Mouse (Mus musculus): ENCODE measurements around the gene Capn8. TPM values are rescaled to one million over a fixed set of nuclear protein-coding genes. Genes with fewer than 3 reads are reported as not detected.

Gene Capn8
- polyA plus RNA-seq (2014; fragmentation: Nextera tagmentation; extraction: Ambion mirVana), result not detected in 2 replicates

DNA sequence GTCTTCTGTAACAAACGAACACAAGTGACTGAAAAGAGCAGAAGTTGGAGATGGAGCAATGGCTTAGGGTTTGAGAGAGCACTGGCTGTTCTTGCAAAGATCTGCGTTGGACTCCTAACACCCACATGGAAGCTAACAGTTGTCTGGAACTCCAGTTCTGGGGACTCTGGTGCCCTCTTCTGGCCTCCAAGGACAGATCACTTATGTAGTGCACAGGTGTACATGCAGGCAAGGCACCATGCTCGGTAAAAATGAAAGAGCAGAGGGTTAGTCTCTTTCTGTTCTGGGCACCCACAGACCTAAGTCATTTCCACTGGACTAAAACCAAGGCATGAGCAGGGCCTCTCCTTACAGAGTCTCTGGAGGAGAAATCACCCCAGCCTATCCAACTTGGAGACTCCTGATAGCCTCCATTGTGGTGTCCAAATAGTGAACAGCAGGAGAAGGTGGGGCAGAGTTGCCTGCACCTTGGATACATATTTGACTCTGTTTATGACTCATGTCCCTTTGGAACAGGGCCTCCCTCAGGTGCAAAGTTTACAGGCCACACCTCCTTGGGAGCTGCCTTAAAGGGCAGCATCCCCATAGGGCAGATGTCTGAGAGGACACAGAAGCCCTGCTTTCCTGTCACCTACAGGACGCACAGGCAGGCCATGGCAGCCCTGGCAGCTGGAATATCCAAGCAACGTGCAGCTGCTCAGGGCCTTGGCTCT is at the start of gene Capn8:
Capn8 (plus strand) TSS at position 600 of the 713 bp plus-strand sequence.
- no peak within 1 kb of the TSS for H3K27ac ChIP-seq (replicated peaks; ENCODE audit: low read depth, low read length)
- ATAC-seq (replicated peaks; ENCODE audit: insufficient number of reproducible peaks, low FRiP score, low TSS enrichment, low read depth) (no peak), DNase-seq (ENCODE audit: low spot score) (no peak)
- no peaks in the 10 kb centered on the region for H3K9me3 ChIP-seq (replicated peaks; ENCODE audit: control insufficient read depth, low read length)
- 76% methylated on average over 5 of the region's 5 CpGs for WGBS
- no peaks in the 10 kb centered on the region for H3K4me1 ChIP-seq (ENCODE audit: control insufficient read depth, insufficient read depth, low read length)
- no peaks in the 10 kb centered on the region for H3K27me3 ChIP-seq (ENCODE audit: control insufficient read depth, insufficient read depth, low read length)
- H3K9ac ChIP-seq (replicated peaks; ENCODE audit: low read length), result no peak within 1 kb of the TSS
- no peak within 1 kb of the TSS for H3K4me3 ChIP-seq (ENCODE audit: low read depth, low read length)
- H3K36me3 ChIP-seq (replicated peaks; ENCODE audit: control insufficient read depth, insufficient read depth, low read depth, low read length), result no peaks in the 10 kb centered on the region
- no peak within 1 kb of the TSS for H3K4me2 ChIP-seq (ENCODE audit: low read depth, low read length)

DNA sequence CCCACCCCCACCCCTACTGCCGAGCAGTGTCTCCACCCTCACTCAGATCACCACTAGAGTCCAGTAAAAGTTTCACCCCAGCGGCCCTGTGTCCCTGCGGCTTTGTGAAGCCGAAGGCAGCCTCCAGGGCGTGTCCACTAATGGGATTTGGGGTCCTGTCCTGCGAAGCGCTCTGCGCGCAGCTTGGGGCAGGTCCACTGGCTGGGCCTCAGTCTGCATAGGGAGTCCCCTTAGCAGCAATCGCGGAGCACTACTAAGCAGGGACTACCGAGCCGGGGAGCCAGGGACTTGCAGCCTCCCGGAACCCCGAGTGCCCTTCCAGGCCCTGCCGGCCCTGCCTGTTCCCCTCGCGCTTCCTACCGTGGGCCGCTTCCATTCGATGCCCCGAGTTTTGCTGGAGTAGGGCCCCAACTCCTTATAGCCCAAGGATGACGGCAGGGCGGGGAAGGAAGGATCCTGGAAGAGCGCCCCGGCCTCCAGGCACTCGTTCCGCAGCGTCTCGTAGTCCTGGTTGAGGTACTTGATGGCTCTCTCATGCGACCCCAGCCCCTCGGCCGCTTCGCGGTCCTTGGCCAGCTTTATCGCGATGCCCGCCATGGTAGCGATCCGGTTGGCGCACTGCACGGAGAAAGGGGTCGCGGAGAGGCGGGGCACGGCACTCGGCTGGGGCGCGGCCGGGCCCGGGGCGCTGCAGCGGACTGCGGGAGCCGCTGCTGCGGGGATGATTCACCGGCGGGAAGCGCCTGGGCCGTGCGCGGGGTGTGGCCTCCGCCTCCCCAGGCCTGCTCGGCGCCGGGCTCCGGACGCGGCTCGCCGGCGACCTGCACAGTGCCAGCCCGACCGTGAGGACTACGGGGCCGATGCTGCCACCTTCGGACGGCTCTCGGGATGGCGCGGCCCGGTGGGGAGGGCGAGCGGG is 47.8 kb upstream of the Capn8 start, which contains the start of gene Capn2:
Capn2 (minus strand) TSS at position 851 of the 919 bp plus-strand sequence.
- Histone ChIP-seq H3K27ac (replicated peaks; ENCODE audit: low read depth, low read length) (peak within 1 kb of the TSS; percentile 75), H3K9ac (replicated peaks; ENCODE audit: low read length) (peak within 1 kb of the TSS; percentile 95), H3K4me2 (ENCODE audit: low read depth, low read length) (peak within 1 kb of the TSS; percentile 73), H3K9me3 (replicated peaks; ENCODE audit: control insufficient read depth, low read length) (no peaks in the 10 kb centered on the region), H3K27me3 (ENCODE audit: control insufficient read depth, insufficient read depth, low read length) (no peaks in the 10 kb centered on the region), H3K36me3 (replicated peaks; ENCODE audit: control insufficient read depth, insufficient read depth, low read depth, low read length) (no peaks in the 10 kb centered on the region), H3K4me3 (ENCODE audit: low read depth, low read length) (peak within 1 kb of the TSS; percentile 83), H3K4me1 (ENCODE audit: control insufficient read depth, insufficient read depth, low read length) (no peaks in the 10 kb centered on the region; the same call in 1 of the 2 replicates)
- ATAC-seq (replicated peaks; ENCODE audit: insufficient number of reproducible peaks, low FRiP score, low TSS enrichment, low read depth) (peak; percentile 87), DNase-seq (ENCODE audit: low spot score) (peak; percentile 81)
- WGBS, result under 1% methylated on average over 82 of the region's 84 CpGs

DNA sequence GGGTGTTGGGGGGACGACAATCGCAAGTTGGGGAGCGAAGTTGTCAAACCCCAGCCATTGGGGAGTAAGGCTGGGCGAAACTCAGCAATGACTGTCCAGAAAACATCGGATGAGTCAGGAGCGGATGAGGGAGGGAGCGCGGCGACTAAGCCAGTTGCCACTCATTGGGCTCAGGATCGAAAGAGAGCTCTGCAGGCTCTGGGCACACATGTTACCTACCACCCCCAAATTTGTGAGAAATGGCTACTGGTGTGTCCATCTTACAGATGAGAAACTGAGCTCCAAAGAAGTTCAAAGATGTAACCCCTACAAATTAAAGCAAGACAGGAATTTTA is 47.2 kb upstream of the Capn8 start:
- Histone ChIP-seq H3K27ac (replicated peaks; ENCODE audit: low read depth, low read length) (no peak overlapping the region; the same call in 1 of the 2 replicates), H3K4me2 (ENCODE audit: low read depth, low read length) (peak overlapping the region; percentile 73), H3K4me3 (ENCODE audit: low read depth, low read length) (peak overlapping the region; percentile 83), H3K27me3 (ENCODE audit: control insufficient read depth, insufficient read depth, low read length) (no peaks in the 10 kb centered on the region), H3K4me1 (ENCODE audit: control insufficient read depth, insufficient read depth, low read length) (no peaks in the 10 kb centered on the region; the same call in 1 of the 2 replicates), H3K36me3 (replicated peaks; ENCODE audit: control insufficient read depth, insufficient read depth, low read depth, low read length) (no peaks in the 10 kb centered on the region), H3K9ac (replicated peaks; ENCODE audit: low read length) (peak overlapping the region; percentile 95), H3K9me3 (replicated peaks; ENCODE audit: control insufficient read depth, low read length) (no peaks in the 10 kb centered on the region)
- peak; percentile 37; the same call in 1 of the 2 replicates for ATAC-seq (replicated peaks; ENCODE audit: insufficient number of reproducible peaks, low FRiP score, low TSS enrichment, low read depth)
- DNase-seq (ENCODE audit: low spot score), result no peak
- 0% methylated on average over 10 of the region's 10 CpGs for WGBS

DNA sequence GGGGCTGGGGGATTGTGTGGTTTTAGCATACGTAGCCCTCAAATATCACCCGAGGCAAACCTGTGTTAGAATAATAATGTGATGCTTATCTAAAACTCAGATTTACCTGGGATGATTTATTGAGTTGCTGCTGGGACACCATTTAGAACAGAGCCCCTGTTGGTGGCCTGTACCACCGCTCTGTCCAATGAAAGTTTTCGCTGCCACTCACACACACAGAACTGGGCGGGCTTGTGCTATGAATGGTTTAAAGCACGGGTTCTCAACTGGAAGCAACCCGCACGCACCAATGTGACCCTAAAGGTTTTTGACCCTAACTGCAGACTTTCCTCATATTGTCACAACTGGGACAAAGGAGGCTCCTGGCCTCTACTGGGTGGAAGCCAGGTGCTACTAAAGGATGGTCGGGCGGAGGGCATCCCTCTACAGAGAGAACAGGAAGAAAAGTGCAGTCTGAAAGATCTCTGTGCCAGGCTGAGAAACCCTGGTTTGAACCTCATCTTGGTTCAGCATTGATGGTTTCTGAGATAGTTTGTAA is 46.6 kb upstream of the Capn8 start:
- peak; percentile 17 for DNase-seq (ENCODE audit: low spot score)
- no peaks in the 10 kb centered on the region for H3K9me3 ChIP-seq (replicated peaks; ENCODE audit: control insufficient read depth, low read length)
- H3K27ac ChIP-seq (replicated peaks; ENCODE audit: low read depth, low read length), result no peak overlapping the region
- ATAC-seq (replicated peaks; ENCODE audit: insufficient number of reproducible peaks, low FRiP score, low TSS enrichment, low read depth), result no peak
- WGBS, result 55% methylated on average over 10 of the region's 10 CpGs
- H3K4me1 ChIP-seq (ENCODE audit: control insufficient read depth, insufficient read depth, low read length), result no peaks in the 10 kb centered on the region; the same call in 1 of the 2 replicates
- H3K27me3 ChIP-seq (ENCODE audit: control insufficient read depth, insufficient read depth, low read length), result no peaks in the 10 kb centered on the region
- H3K9ac ChIP-seq (replicated peaks; ENCODE audit: low read length), result no peak overlapping the region
- no peak overlapping the region for H3K4me3 ChIP-seq (ENCODE audit: low read depth, low read length)
- no peaks in the 10 kb centered on the region for H3K36me3 ChIP-seq (replicated peaks; ENCODE audit: control insufficient read depth, insufficient read depth, low read depth, low read length)
- no peak overlapping the region for H3K4me2 ChIP-seq (ENCODE audit: low read depth, low read length)

DNA sequence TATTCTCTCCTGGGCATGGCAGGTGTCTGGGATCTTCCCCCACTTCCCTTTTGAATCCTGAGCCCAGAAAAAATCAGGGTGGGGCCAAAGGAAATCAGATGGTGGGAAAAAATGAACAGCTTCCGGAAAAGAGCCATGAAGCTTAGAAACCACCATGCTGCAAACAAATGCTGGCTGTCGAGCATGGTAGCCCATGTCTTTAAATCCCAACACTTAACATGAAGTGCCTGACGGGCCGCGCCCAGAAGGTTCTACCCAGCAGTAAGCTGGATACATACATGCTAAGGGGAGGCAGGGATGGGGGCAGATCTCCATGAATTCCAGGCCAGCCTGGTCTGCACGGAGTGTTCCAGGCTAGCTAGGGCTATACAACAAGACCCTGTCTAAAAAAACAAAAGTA is 46.0 kb upstream of the Capn8 start:
- H3K4me1 ChIP-seq (ENCODE audit: control insufficient read depth, insufficient read depth, low read length), result no peaks in the 10 kb centered on the region; the same call in 1 of the 2 replicates
- H3K27ac ChIP-seq (replicated peaks; ENCODE audit: low read depth, low read length), result no peak overlapping the region
- H3K9me3 ChIP-seq (replicated peaks; ENCODE audit: control insufficient read depth, low read length), result no peaks in the 10 kb centered on the region
- no peak overlapping the region for H3K9ac ChIP-seq (replicated peaks; ENCODE audit: low read length)
- ATAC-seq (replicated peaks; ENCODE audit: insufficient number of reproducible peaks, low FRiP score, low TSS enrichment, low read depth), result no peak
- no peak overlapping the region for H3K4me3 ChIP-seq (ENCODE audit: low read depth, low read length)
- no peak for DNase-seq (ENCODE audit: low spot score)
- WGBS, result 81% methylated on average over 6 of the region's 6 CpGs
- H3K4me2 ChIP-seq (ENCODE audit: low read depth, low read length), result no peak overlapping the region
- no peaks in the 10 kb centered on the region for H3K36me3 ChIP-seq (replicated peaks; ENCODE audit: control insufficient read depth, insufficient read depth, low read depth, low read length)
- no peaks in the 10 kb centered on the region for H3K27me3 ChIP-seq (ENCODE audit: control insufficient read depth, insufficient read depth, low read length)

DNA sequence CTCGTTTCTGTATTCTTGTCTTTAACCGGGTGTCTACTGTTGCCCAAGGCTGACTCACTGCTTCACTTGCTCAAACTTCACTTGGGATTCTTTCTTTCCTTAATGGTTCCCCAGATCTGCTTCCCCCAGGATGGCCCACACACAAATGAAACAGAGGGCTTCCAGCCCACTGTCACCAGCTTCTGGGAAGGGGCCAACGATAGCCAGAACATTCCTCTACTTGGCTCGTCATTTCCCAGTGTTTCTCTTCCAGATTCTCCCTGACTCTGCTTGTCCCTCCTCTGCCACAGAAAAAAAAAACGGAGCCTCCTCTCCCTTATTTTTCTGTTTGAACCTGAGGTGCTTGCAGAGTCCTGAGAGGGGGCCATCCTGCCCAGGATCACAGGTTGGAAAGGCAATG is 45.5 kb upstream of the Capn8 start:
- no peak overlapping the region for H3K4me3 ChIP-seq (ENCODE audit: low read depth, low read length)
- no peak overlapping the region for H3K9ac ChIP-seq (replicated peaks; ENCODE audit: low read length)
- no peaks in the 10 kb centered on the region for H3K9me3 ChIP-seq (replicated peaks; ENCODE audit: control insufficient read depth, low read length)
- ATAC-seq (replicated peaks; ENCODE audit: insufficient number of reproducible peaks, low FRiP score, low TSS enrichment, low read depth) (no peak), DNase-seq (ENCODE audit: low spot score) (no peak)
- no peaks in the 10 kb centered on the region for H3K36me3 ChIP-seq (replicated peaks; ENCODE audit: control insufficient read depth, insufficient read depth, low read depth, low read length)
- WGBS, result 67% methylated on average over 5 of the region's 5 CpGs
- no peaks in the 10 kb centered on the region; the same call in 1 of the 2 replicates for H3K4me1 ChIP-seq (ENCODE audit: control insufficient read depth, insufficient read depth, low read length)
- H3K4me2 ChIP-seq (ENCODE audit: low read depth, low read length), result no peak overlapping the region
- no peaks in the 10 kb centered on the region for H3K27me3 ChIP-seq (ENCODE audit: control insufficient read depth, insufficient read depth, low read length)
- peak overlapping the region; percentile 73; the same call in 1 of the 2 replicates for H3K27ac ChIP-seq (replicated peaks; ENCODE audit: low read depth, low read length)

- no peaks in the 10 kb centered on the region for H3K27me3 ChIP-seq (ENCODE audit: control insufficient read depth, insufficient read depth, low read length)
- H3K4me2 ChIP-seq (ENCODE audit: low read depth, low read length), result no peak overlapping the region
Measured at GRCm38 (mm10) chr1:182520091-182520937, 44.5 kb upstream of the Capn8 start.

More at GRCm38 (mm10) chr1:182520091-182520937, 44.5 kb upstream of the Capn8 start:
- no peaks in the 10 kb centered on the region for H3K9me3 ChIP-seq (replicated peaks; ENCODE audit: control insufficient read depth, low read length)
- H3K27ac ChIP-seq (replicated peaks; ENCODE audit: low read depth, low read length), result peak overlapping the region; percentile 73
- no peaks in the 10 kb centered on the region for H3K36me3 ChIP-seq (replicated peaks; ENCODE audit: control insufficient read depth, insufficient read depth, low read depth, low read length)
- DNase-seq (ENCODE audit: low spot score) (peak; percentile 76), ATAC-seq (replicated peaks; ENCODE audit: insufficient number of reproducible peaks, low FRiP score, low TSS enrichment, low read depth) (peak; percentile 31; the same call in 1 of the 2 replicates)
- H3K4me3 ChIP-seq (ENCODE audit: low read depth, low read length), result no peak overlapping the region
- WGBS, result 11% methylated on average over 14 of the region's 14 CpGs
- H3K4me1 ChIP-seq (ENCODE audit: control insufficient read depth, insufficient read depth, low read length), result no peaks in the 10 kb centered on the region; the same call in 1 of the 2 replicates
- H3K9ac ChIP-seq (replicated peaks; ENCODE audit: low read length), result no peak overlapping the region; the same call in 1 of the 2 replicates

All from embryonic facial prominence, embryonic 11.5 days (tissue).